Mouse (Mus musculus) heart, embryonic 11.5 days (tissue): Measurements from ENCODE around the gene Dstyk. TPM values are rescaled to one million over a fixed set of nuclear protein-coding genes. Genes with fewer than 3 reads are reported as not detected.

Experiments used
- ATAC-seq: fragments of 200-750 bp; cut with Nextera tagmentation; replicated peaks from 2 replicates; pipeline ENCODE4 v1.8.0; 2017; ENCODE audit warnings: moderate library complexity; ENCODE audit not compliant: insufficient number of reproducible peaks, low FRiP score, low TSS enrichment
- H3K27ac ChIP-seq: fragments of 300-500 bp; sonication (generic); 2 replicates; pipeline ENCODE4 v1.5.1; 2014; ENCODE audit warnings: mild to moderate bottlenecking, low read depth, low read length
- H3K27me3 ChIP-seq: fragments of 300-500 bp; sonication (generic); 2 replicates; pipeline ENCODE4 v1.6.1; 2014; ENCODE audit warnings: mild to moderate bottlenecking, low read length, mixed read lengths; ENCODE audit not compliant: control insufficient read depth, insufficient read depth
- H3K36me3 ChIP-seq: fragments of 300-500 bp; sonication (generic); 2 replicates; pipeline ENCODE4 v1.6.1; 2014; ENCODE audit warnings: mild to moderate bottlenecking, low read length, moderate library complexity, mixed read lengths; ENCODE audit not compliant: control insufficient read depth, insufficient read depth
- H3K4me1 ChIP-seq: fragments of 300-500 bp; sonication (generic); 2 replicates; pipeline ENCODE4 v1.6.1; 2014; ENCODE audit warnings: low read length; ENCODE audit not compliant: control insufficient read depth, insufficient read depth
- H3K4me2 ChIP-seq: fragments of 300-500 bp; sonication (generic); 2 replicates; pipeline ENCODE4 v1.6.1; 2014; ENCODE audit warnings: mild to moderate bottlenecking, moderate library complexity
- H3K4me3 ChIP-seq: fragments of 300-500 bp; sonication (generic); 2 replicates; pipeline ENCODE4 v1.5.1; 2014; ENCODE audit warnings: low read depth, low read length
- H3K9ac ChIP-seq: fragments of 300-500 bp; sonication (generic); 2 replicates; pipeline ENCODE4 v1.6.1; 2014; ENCODE audit warnings: mild to moderate bottlenecking, low read depth, low read length, moderate library complexity
- H3K9me3 ChIP-seq: fragments of 300-500 bp; sonication (generic); replicated peaks from 2 replicates; pipeline ENCODE4 v1.6.1; 2016; ENCODE audit warnings: low read length; ENCODE audit not compliant: control insufficient read depth
- WGBS: fragments of 180-500 bp; shearing (Covaris S2); extraction: QIAGEN DNeasy Blood & Tissue Kit; methylation state at CpG from one replicate; pipeline ENCODE4 v1.1.7; 2014; ENCODE audit not compliant: insufficient replicate concordance; 5-methylcytosine and 5-hydroxymethylcytosine counted together
- polyA plus RNA-seq: library from polyadenylated mRNA; unstranded; fragments of >200 nt; fragmentation: Nextera tagmentation; extraction: Ambion mirVana; gene quantifications from 2 replicates; pipeline ENCODE4 v1.2.1, GENCODE M21; 2014

The Dstyk gene
- polyA plus RNA-seq, 1 experiment from 2014 or later: 11.9 TPM

GRCm38 (mm10) chr1:132500535-132500934 lies 83.2 kb downstream of the Dstyk start:
- Histone ChIP-seq H3K4me2 (no peak overlapping the region), H3K27me3 (no peaks in the 10 kb centered on the region), H3K4me3 (no peak overlapping the region), H3K27ac (no peak overlapping the region), H3K36me3 (peaks cover 21% of the 10 kb centered on the region), H3K4me1 (no peaks in the 10 kb centered on the region), H3K9ac (no peak overlapping the region), H3K9me3 (no peaks in the 10 kb centered on the region)
- WGBS: 91% methylated on average over 2 of the region's 2 CpGs
- no peak for ATAC-seq

- no peaks in the 10 kb centered on the region for H3K27me3 ChIP-seq
- H3K9ac ChIP-seq: no peak overlapping the region
- no peak for ATAC-seq
- H3K4me2 ChIP-seq: no peak overlapping the region
- H3K36me3 ChIP-seq: peaks cover 9% of the 10 kb centered on the region
- WGBS: 91% methylated on average over 5 of the region's 5 CpGs
- no peaks in the 10 kb centered on the region for H3K4me1 ChIP-seq
- no peaks in the 10 kb centered on the region for H3K9me3 ChIP-seq
- H3K27ac ChIP-seq: no peak overlapping the region
- no peak overlapping the region for H3K4me3 ChIP-seq
These were observed 87.8 kb downstream of the Dstyk start for GRCm38 (mm10) chr1:132505155-132505554.

GRCm38 (mm10) chr1:132506058-132506457 lies 88.7 kb downstream of the Dstyk start, which contains the start of gene Tmem81:
TSS of gene Tmem81 (plus strand) at chr1:132506230.
- peaks cover 5% of the 10 kb centered on the region; the same call in 1 of the 2 replicates for H3K36me3 ChIP-seq

GRCm38 (mm10) chr1:132506656-132507055 lies 89.3 kb downstream of the Dstyk start:
- Histone ChIP-seq H3K27me3 (no peaks in the 10 kb centered on the region), H3K9ac (no peak overlapping the region), H3K4me2 (no peak overlapping the region), H3K36me3 (0 out of 2 replicates have a peak, but pooled peaks cover 3% of the 10 kb centered on the region), H3K4me3 (no peak overlapping the region), H3K4me1 (no peaks in the 10 kb centered on the region), H3K27ac (no peak overlapping the region), H3K9me3 (no peaks in the 10 kb centered on the region)
- WGBS: 93% methylated on average over 7 of the region's 7 CpGs
- ATAC-seq: no peak

More at GRCm38 (mm10) chr1:132506058-132506457, 88.7 kb downstream of the Dstyk start, which contains the start of gene Tmem81:
- Histone ChIP-seq H3K4me3 (no peak within 1 kb of the TSS), H3K27ac (no peak within 1 kb of the TSS), H3K9me3 (no peaks in the 10 kb centered on the region), H3K4me2 (no peak within 1 kb of the TSS), H3K9ac (no peak within 1 kb of the TSS), H3K27me3 (no peaks in the 10 kb centered on the region), H3K4me1 (no peaks in the 10 kb centered on the region)
- WGBS: 91% methylated on average over 7 of the region's 7 CpGs
- no peak for ATAC-seq

GRCm38 (mm10) chr1:132509771-132510170 lies 92.4 kb downstream of the Dstyk start:
- H3K9me3 ChIP-seq: no peaks in the 10 kb centered on the region
- H3K36me3 ChIP-seq: 0 out of 2 replicates have a peak, but pooled peaks cover 3% of the 10 kb centered on the region
- H3K27me3 ChIP-seq: peaks cover 3% of the 10 kb centered on the region; the same call in 1 of the 2 replicates
- no peak overlapping the region for H3K4me3 ChIP-seq
- no peaks in the 10 kb centered on the region for H3K4me1 ChIP-seq
- WGBS: 85% methylated on average over 5 of the region's 5 CpGs
- ATAC-seq: no peak
- H3K9ac ChIP-seq: no peak overlapping the region
- no peak overlapping the region for H3K4me2 ChIP-seq
- H3K27ac ChIP-seq: no peak overlapping the region

- H3K4me3 ChIP-seq: no peak overlapping the region
- WGBS: 44% methylated on average over 8 of the region's 8 CpGs
- no peaks in the 10 kb centered on the region for H3K9me3 ChIP-seq
- no peaks in the 10 kb centered on the region for H3K4me1 ChIP-seq
- H3K9ac ChIP-seq: no peak overlapping the region
- 0 out of 2 replicates have a peak, but pooled peaks cover 3% of the 10 kb centered on the region for H3K36me3 ChIP-seq
- H3K27me3 ChIP-seq: peaks cover 9% of the 10 kb centered on the region; the same call in 1 of the 2 replicates
- no peak overlapping the region for H3K4me2 ChIP-seq
- ATAC-seq: no peak
- no peak overlapping the region for H3K27ac ChIP-seq
These were observed 94.2 kb downstream of the Dstyk start for GRCm38 (mm10) chr1:132511521-132511920.

- Histone ChIP-seq H3K36me3 (0 out of 2 replicates have a peak, but pooled peaks cover 3% of the 10 kb centered on the region), H3K4me3 (no peak overlapping the region), H3K9ac (no peak overlapping the region), H3K27ac (no peak overlapping the region), H3K27me3 (peaks cover 9% of the 10 kb centered on the region; the same call in 1 of the 2 replicates), H3K9me3 (no peaks in the 10 kb centered on the region), H3K4me1 (no peaks in the 10 kb centered on the region), H3K4me2 (no peak overlapping the region)
- ATAC-seq: no peak
- 75% methylated on average over 8 of the region's 8 CpGs for WGBS
These were observed 94.8 kb downstream of the Dstyk start for GRCm38 (mm10) chr1:132512106-132512505.

GRCm38 (mm10) chr1:132515339-132515738 lies 98.0 kb downstream of the Dstyk start:
- no peaks in the 10 kb centered on the region for H3K4me1 ChIP-seq
- no peak for ATAC-seq
- H3K27ac ChIP-seq: no peak overlapping the region
- no peak overlapping the region for H3K4me2 ChIP-seq
- H3K36me3 ChIP-seq: no peaks in the 10 kb centered on the region
- no peak overlapping the region for H3K4me3 ChIP-seq
- H3K9me3 ChIP-seq: no peaks in the 10 kb centered on the region
- 88% methylated on average over 12 of the region's 12 CpGs for WGBS
- no peak overlapping the region for H3K9ac ChIP-seq
- peaks cover 9% of the 10 kb centered on the region; the same call in 1 of the 2 replicates for H3K27me3 ChIP-seq
